21 mouse cellular contexts compared by ENCODE assay signal in the genomic region with DNA sequence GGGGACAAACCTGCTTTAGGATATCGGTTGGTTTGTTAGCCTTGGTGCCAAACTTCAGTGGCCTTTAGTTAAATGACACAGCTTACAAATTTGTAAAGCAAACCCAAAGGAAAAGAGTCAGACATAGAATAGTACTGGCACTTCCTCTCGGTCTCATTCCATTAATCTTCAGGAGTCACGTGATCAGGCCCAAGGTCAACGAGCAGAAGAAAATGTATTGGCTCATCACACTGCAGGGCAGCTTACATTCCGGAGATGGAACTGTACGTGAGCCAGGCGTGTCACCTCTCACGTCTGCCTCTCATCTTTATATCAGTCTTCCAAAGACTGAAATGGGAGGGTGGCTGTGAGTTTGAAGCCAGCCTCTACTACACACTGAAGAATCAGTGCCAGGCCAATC.
DNase-seq lines count a peak whose midpoint lies in the region; ATAC-seq and TF ChIP-seq lines count a peak whose summit lies in the region.
"Had no signal": no experiment of that assay in that cellular context is flagged by ENCODE, and none has a peak within 500 bp of the region (broad histone marks: within the 10 kb centered on the region; RNA-seq: fewer than 3 reads in every experiment).

No protein-coding gene starts in this region.

- peak; percentile 45; the same call in 1 of the 2 replicates for ATAC-seq in lung, embryonic 16.5 days (ENCODE audit: low read depth)
- no peak for ATAC-seq in midbrain, embryonic 11.5 days (ENCODE audit: low FRiP score)
- ATAC-seq: activated CD4-positive, CD25-positive, alpha-beta regulatory T cell, adult 4 months; forebrain, embryonic 16.5 days; intestine, embryonic 15.5 days; liver, embryonic 12.5 days had no signal

- peaks cover 6% of the 10 kb centered on the region; the same call in 1 of the 2 replicates for H3K4me1 ChIP-seq in lung, embryonic 16.5 days (replicated peaks; ENCODE audit: control insufficient read depth, insufficient read depth, low read length)
- H3K4me1 ChIP-seq in midbrain, embryonic 11.5 days (ENCODE audit: control insufficient read depth, insufficient read depth, low read length): no peaks in the 10 kb centered on the region
- H3K4me1 ChIP-seq: embryonic facial prominence, embryonic 13.5 days; hindbrain, embryonic 13.5 days; intestine, embryonic 15.5 days; liver, embryonic 12.5 days; neural tube, embryonic 15.5 days had no signal

- H3K4me2 ChIP-seq in lung, embryonic 16.5 days (ENCODE audit: low read depth, low read length): no peak overlapping the region
- no peak overlapping the region for H3K4me2 ChIP-seq in midbrain, embryonic 11.5 days
- H3K4me2 ChIP-seq: embryonic facial prominence, embryonic 13.5 days; hindbrain, embryonic 13.5 days; intestine, embryonic 15.5 days; liver, embryonic 12.5 days; neural tube, embryonic 15.5 days had no signal

- no peak overlapping the region for H3K4me3 ChIP-seq in gastrocnemius, adult 2 months
- H3K4me3 ChIP-seq in lung, embryonic 16.5 days (ENCODE audit: low read length): no peak overlapping the region
- H3K4me3 ChIP-seq in midbrain, embryonic 11.5 days (ENCODE audit: low read depth, low read length): no peak overlapping the region
- H3K4me3 ChIP-seq: embryonic facial prominence, embryonic 13.5 days; hindbrain, embryonic 13.5 days; intestine, embryonic 15.5 days; liver, embryonic 12.5 days; myocyte; neural tube, embryonic 15.5 days had no signal

- H3K27me3 ChIP-seq in lung, embryonic 16.5 days (ENCODE audit: control insufficient read depth, insufficient read depth, low read depth, low read length): no peaks in the 10 kb centered on the region
- no peaks in the 10 kb centered on the region for H3K27me3 ChIP-seq in midbrain, embryonic 11.5 days (ENCODE audit: control insufficient read depth, insufficient read depth, low read length)
- H3K27me3 ChIP-seq: embryonic facial prominence, embryonic 13.5 days; hindbrain, embryonic 13.5 days; intestine, embryonic 15.5 days; liver, embryonic 12.5 days; neural tube, embryonic 15.5 days had no signal

- H3K27ac ChIP-seq in gastrocnemius, adult 2 months: peak overlapping the region; percentile 52; the same call in 1 of the 2 replicates
- 0 out of 2 replicates have a peak overlapping the region, but pooled peaks have one; percentile 17 for H3K27ac ChIP-seq in lung, embryonic 16.5 days (ENCODE audit: low read length)
- H3K27ac ChIP-seq in midbrain, embryonic 11.5 days (ENCODE audit: low read depth, low read length): no peak overlapping the region
- H3K27ac ChIP-seq: embryonic facial prominence, embryonic 13.5 days; hindbrain, embryonic 13.5 days; intestine, embryonic 15.5 days; liver, embryonic 12.5 days; neural tube, embryonic 15.5 days had no signal

- DNase-seq in gastrocnemius, adult 2 months: peak; percentile 26
- DNase-seq in gastrocnemius, adult 8-10 months (ENCODE audit: low spot score in 2 of 2): no peak
- no peak for DNase-seq in lung, postnatal 4 days
- peak; percentile 65 for DNase-seq in adrenal gland, postnatal 10 days
- peak; percentile 35 for DNase-seq in kidney, postnatal 14 days
- DNase-seq in midbrain, embryonic 11.5 days (ENCODE audit: low spot score, missing footprints): no peak
- DNase-seq in thymus, postnatal 25 days: no peak
- DNase-seq: cerebellum, adult 9-10 months; gastrocnemius, postnatal 14 days; heart, postnatal 10 days; midbrain, embryonic 14.5 days; thymus, adult 18-20 months had no signal

- H3K9me3 ChIP-seq in lung, embryonic 16.5 days (ENCODE audit: control insufficient read depth, low read length): no peaks in the 10 kb centered on the region
- no peaks in the 10 kb centered on the region for H3K9me3 ChIP-seq in midbrain, embryonic 11.5 days (ENCODE audit: control insufficient read depth, low read length)
- H3K9me3 ChIP-seq: embryonic facial prominence, embryonic 13.5 days; hindbrain, embryonic 13.5 days; intestine, embryonic 15.5 days; liver, embryonic 12.5 days; neural tube, embryonic 15.5 days had no signal

- no peaks in the 10 kb centered on the region for H3K36me3 ChIP-seq in lung, embryonic 16.5 days (ENCODE audit: control insufficient read depth, insufficient read depth, low read length)
- H3K36me3 ChIP-seq in midbrain, embryonic 11.5 days (ENCODE audit: control insufficient read depth, insufficient read depth, low read length): no peaks in the 10 kb centered on the region
- H3K36me3 ChIP-seq: embryonic facial prominence, embryonic 13.5 days; hindbrain, embryonic 13.5 days; intestine, embryonic 15.5 days; liver, embryonic 12.5 days; neural tube, embryonic 15.5 days had no signal

- TF ChIP-seq CTCF in gastrocnemius, adult 2 months (IDR thresholded peaks at IDR 0.05): no peak

- 36% methylated on average over 8 of the region's 8 CpGs for WGBS in lung, embryonic 16.5 days
- WGBS in midbrain, embryonic 11.5 days: 87% methylated on average over 8 of the region's 8 CpGs

- no peak overlapping the region for H3K9ac ChIP-seq in lung, embryonic 16.5 days (ENCODE audit: low read length)
- H3K9ac ChIP-seq in midbrain, embryonic 11.5 days (ENCODE audit: low read length): no peak overlapping the region
- H3K9ac ChIP-seq: embryonic facial prominence, embryonic 13.5 days; hindbrain, embryonic 13.5 days; intestine, embryonic 15.5 days; liver, embryonic 12.5 days; neural tube, embryonic 15.5 days had no signal

- intact Hi-C loops in gastrocnemius, adult 2 months (cut with DNase I): no loop called here

Comparison
In these comparisons a context has a peak if more than half of its experiments do, and no peak if none do; other contexts are left out.
1. DNase-seq: peak in gastrocnemius, adult 2 months (single experiment), adrenal gland, postnatal 10 days (single experiment) and kidney, postnatal 14 days (single experiment); none in gastrocnemius, adult 8-10 months (0 of 2), lung, postnatal 4 days (0 of 2), midbrain, embryonic 11.5 days (single experiment) and thymus, postnatal 25 days (single experiment).